Comparison of ENCODE assay signal across 8 mouse cellular contexts in the genomic region with DNA sequence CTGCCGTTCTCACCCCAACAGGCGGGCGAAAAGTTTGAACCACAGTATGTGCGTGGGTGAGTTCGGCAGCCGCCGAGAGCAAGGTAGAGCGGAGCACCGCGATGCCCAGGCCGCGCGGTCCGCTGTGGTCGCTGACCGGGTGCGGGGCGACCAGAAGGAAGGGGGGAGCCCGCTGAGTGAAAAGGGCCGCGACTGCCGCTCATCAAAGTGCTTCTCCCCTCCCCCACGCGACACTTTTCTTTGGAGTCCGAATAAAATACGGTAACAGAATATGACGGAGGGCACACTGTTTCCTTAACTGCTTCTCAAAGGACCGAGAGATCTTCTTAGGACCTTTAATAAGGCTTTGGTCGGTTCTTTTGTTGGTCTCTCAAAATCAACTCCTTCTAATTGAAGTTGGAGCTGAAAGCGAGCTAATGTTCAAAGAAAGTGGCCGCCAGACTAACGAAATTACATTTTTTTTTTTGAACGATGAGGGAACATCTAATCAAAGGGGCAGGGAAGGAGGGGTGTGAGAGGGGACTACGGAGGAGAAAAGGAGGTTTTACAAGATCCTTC. TPM values are rescaled to one million over a fixed set of nuclear protein-coding genes. Genes with fewer than 3 reads are reported as not detected.
DNase-seq lines count a peak whose midpoint lies in the region; ATAC-seq and TF ChIP-seq lines count a peak whose summit lies in the region.

Gene Otx1 (minus strand): TSS at position 115 of the 558 bp plus-strand sequence.

- H3K4me3 ChIP-seq in E14TG2a.4 (replicated peaks; ENCODE audit: low read length) = peak within 1 kb of the TSS; percentile 82
- H3K4me3 ChIP-seq in limb, embryonic 13.5 days = peak within 1 kb of the TSS; percentile 56
- H3K4me3 ChIP-seq in neural tube, embryonic 14.5 days (ENCODE audit: low read depth, low read length) = peak within 1 kb of the TSS; percentile 17; the same call in 1 of the 2 replicates

- no peak within 1 kb of the TSS for H3K27ac ChIP-seq in limb, embryonic 13.5 days
- H3K27ac ChIP-seq in neural tube, embryonic 14.5 days (ENCODE audit: low read depth, low read length) = no peak within 1 kb of the TSS

- peaks cover 70% of the 10 kb centered on the region for H3K4me1 ChIP-seq in E14TG2a.4 (replicated peaks; ENCODE audit: low read depth, low read length)
- H3K4me1 ChIP-seq in limb, embryonic 13.5 days = peaks cover 44% of the 10 kb centered on the region
- peaks cover 4% of the 10 kb centered on the region; the same call in 1 of the 2 replicates for H3K4me1 ChIP-seq in neural tube, embryonic 14.5 days (ENCODE audit: control insufficient read depth, insufficient read depth, low read length)

- H3K9me3 ChIP-seq in E14TG2a.4 (ENCODE audit: low read length) = 0 out of 2 replicates have a peak, but pooled peaks cover 6% of the 10 kb centered on the region
- H3K9me3 ChIP-seq in limb, embryonic 13.5 days = no peaks in the 10 kb centered on the region
- H3K9me3 ChIP-seq in neural tube, embryonic 14.5 days (ENCODE audit: control insufficient read depth, low read length) = no peaks in the 10 kb centered on the region

- H3K9ac ChIP-seq in limb, embryonic 13.5 days = peak within 1 kb of the TSS; percentile 63
- H3K9ac ChIP-seq in neural tube, embryonic 14.5 days (replicated peaks; ENCODE audit: low read depth, low read length) = no peak within 1 kb of the TSS

- no peak for TF ChIP-seq CTCF in E14TG2a.4 (conservative IDR thresholded peaks at IDR 0.05; ENCODE audit: low read length)

- H3K36me3 ChIP-seq in E14TG2a.4 (ENCODE audit: insufficient read depth, low read length) = no peaks in the 10 kb centered on the region
- H3K36me3 ChIP-seq in limb, embryonic 13.5 days = no peaks in the 10 kb centered on the region
- H3K36me3 ChIP-seq in neural tube, embryonic 14.5 days (ENCODE audit: control insufficient read depth, insufficient read depth, low read length) = no peaks in the 10 kb centered on the region

- under 1% methylated on average over 34 of the region's 34 CpGs for WGBS in limb, embryonic 13.5 days
- WGBS in neural tube, embryonic 14.5 days = under 1% methylated on average over 34 of the region's 34 CpGs

- ATAC-seq in limb, embryonic 13.5 days (ENCODE audit: low FRiP score, low read depth) = no peak
- ATAC-seq in neural tube, embryonic 14.5 days (ENCODE audit: low read depth) = no peak

- peak; percentile 21 for DNase-seq in gastrocnemius, postnatal 10 days
- DNase-seq in gastrocnemius, postnatal 14 days = no peak
- peak; percentile 64 for DNase-seq in embryo, embryonic 9.5 days (ENCODE audit: extremely low spot score)
- peak; percentile 8 to 22 for DNase-seq in heart, postnatal 14 days
- DNase-seq in natural killer cell, adult 2 months (ENCODE audit: low spot score in 2 of 2) = no peak

- intact Hi-C loops in gastrocnemius, postnatal 14 days (cut with DNase I; ENCODE audit: low total_unique reads) = no loop called here
- intact Hi-C loops in heart, postnatal 14 days (cut with DNase I) = no loop called here

- H3K27me3 ChIP-seq in E14TG2a.4 (ENCODE audit: insufficient read depth, low read length) = peaks cover 94% of the 10 kb centered on the region
- H3K27me3 ChIP-seq in limb, embryonic 13.5 days = peaks cover 87% of the 10 kb centered on the region
- peaks cover 75% of the 10 kb centered on the region for H3K27me3 ChIP-seq in neural tube, embryonic 14.5 days (ENCODE audit: control insufficient read depth, insufficient read depth, low read length)

- peak within 1 kb of the TSS; percentile 89 for H3K4me2 ChIP-seq in limb, embryonic 13.5 days (replicated peaks)
- peak within 1 kb of the TSS; percentile 43 for H3K4me2 ChIP-seq in neural tube, embryonic 14.5 days (ENCODE audit: low read depth, low read length)

RNA-seq across cellular contexts. Expression of gene Otx1, which starts in this region (rescaled TPM):
- not detected for total RNA-seq in gastrocnemius, postnatal 10 days (2021)
- not detected for total RNA-seq in gastrocnemius, postnatal 14 days (2021)
- under 1 TPM in 1 of 2 experiments, not detected in 1; 0.10 TPM for total RNA-seq in heart, postnatal 14 days (2021)
- polyA plus RNA-seq in limb, embryonic 13.5 days (2015; fragmentation: Nextera tagmentation; extraction: Ambion mirVana) = 1.5 and 1.6 TPM in 2 replicates
- polyA plus RNA-seq in neural tube, embryonic 14.5 days (2014; fragmentation: Nextera tagmentation; extraction: Ambion mirVana) = 0.09 TPM in 1 of 2 replicates, not detected in the other

Comparison
In these comparisons a context has a peak if more than half of its experiments do, and no peak if none do; other contexts are left out.
1. Peak in DNase-seq in gastrocnemius, postnatal 10 days; RNA of the gene not detected or under 1 TPM.
2. Peak in DNase-seq in heart, postnatal 14 days; RNA of the gene not detected or under 1 TPM.
3. H3K4me3 ChIP-seq: peak in every context shown above with its lines; median percentile 82 in E14TG2a.4; 56 in limb, embryonic 13.5 days; 17 in neural tube, embryonic 14.5 days.